Mouse (Mus musculus) heart, postnatal 0 days (tissue): ENCODE measurements around the gene P2ry10b. TPM values are rescaled to one million over a fixed set of nuclear protein-coding genes. Genes with fewer than 3 reads are reported as not detected.

Experiments
- ATAC-seq: fragments of 200-750 bp; cut with Nextera tagmentation; 2 replicates; pipeline ENCODE4 v1.8.0; 2017; ENCODE audit warnings: low read depth, moderate number of reproducible peaks, moderate library complexity; ENCODE audit not compliant: insufficient read depth
- DNase-seq: peaks from one replicate; pipeline ENCODE4 v3.0.0-alpha.2; 2016; ENCODE audit warnings: low spot score
- H3K27ac ChIP-seq: fragments of 300-500 bp; sonication (generic); 2 replicates; pipeline ENCODE4 v1.5.1; 2014; ENCODE audit warnings: low read depth, mild to moderate bottlenecking
- H3K27me3 ChIP-seq: fragments of 300-500 bp; sonication (generic); 2 replicates; pipeline ENCODE4 v1.6.1; 2014; ENCODE audit warnings: low read length, mixed read lengths; ENCODE audit not compliant: control insufficient read depth, insufficient read depth
- H3K36me3 ChIP-seq: fragments of 300-500 bp; sonication (generic); replicated peaks from 2 replicates; pipeline ENCODE4 v1.6.1; 2014; ENCODE audit warnings: low read length, mixed read lengths; ENCODE audit not compliant: control insufficient read depth, insufficient read depth
- H3K4me1 ChIP-seq: fragments of 300-500 bp; sonication (generic); 2 replicates; pipeline ENCODE4 v1.6.1; 2014; ENCODE audit warnings: antibody characterized with exemption; ENCODE audit not compliant: control insufficient read depth, insufficient read depth
- H3K4me2 ChIP-seq: fragments of 300-500 bp; sonication (generic); 2 replicates; pipeline ENCODE4 v1.6.1; 2014; ENCODE audit warnings: low read depth, mild to moderate bottlenecking, low read length, moderate library complexity
- H3K4me3 ChIP-seq: fragments of 300-500 bp; sonication (generic); 2 replicates; pipeline ENCODE4 v1.5.1; 2014; ENCODE audit warnings: low read depth, low read length
- H3K9ac ChIP-seq: fragments of 300-500 bp; sonication (generic); replicated peaks from 2 replicates; pipeline ENCODE4 v1.6.1; 2014; ENCODE audit warnings: low read depth, low read length, mixed read lengths
- H3K9me3 ChIP-seq: fragments of 300-500 bp; sonication (generic); replicated peaks from 2 replicates; pipeline ENCODE4 v1.6.1; 2016; ENCODE audit warnings: low read length; ENCODE audit not compliant: control insufficient read depth
- CTCF ChIP-seq: IDR thresholded peaks from 2 replicates; pipeline ENCODE4 v1.5.1; 2016; ENCODE audit warnings: antibody characterized with exemption, control low read depth, low read depth
- EP300 ChIP-seq: IDR thresholded peaks from 2 replicates; pipeline ENCODE4 v1.6.1; 2016; ENCODE audit warnings: antibody characterized with exemption, low read depth
- WGBS: fragments of 180-500 bp; shearing (Covaris S2); extraction: QIAGEN DNeasy Blood & Tissue Kit; methylation state at CpG from one replicate; pipeline ENCODE4 v1.1.7; 2014; 5-methylcytosine and 5-hydroxymethylcytosine counted together
- polyA plus RNA-seq: library from polyadenylated mRNA; unstranded; fragments of >200 nt; fragmentation: Nextera tagmentation; extraction: Ambion mirVana; gene quantifications from 2 replicates; pipeline ENCODE4 v1.2.1, GENCODE M21; 2015
- total RNA-seq: library from RNA; depleted of rRNA; stranded (reverse); fragments of >200 nt; gene quantifications from 2 replicates; pipeline ENCODE4 v1.2.3, GENCODE M21; 2014; ENCODE audit warnings: low replicate concordance

The P2ry10b gene
- total and polyA plus RNA-seq, 2 experiments from 2014 or later, result 1.1 to 3.8 TPM

DNA sequence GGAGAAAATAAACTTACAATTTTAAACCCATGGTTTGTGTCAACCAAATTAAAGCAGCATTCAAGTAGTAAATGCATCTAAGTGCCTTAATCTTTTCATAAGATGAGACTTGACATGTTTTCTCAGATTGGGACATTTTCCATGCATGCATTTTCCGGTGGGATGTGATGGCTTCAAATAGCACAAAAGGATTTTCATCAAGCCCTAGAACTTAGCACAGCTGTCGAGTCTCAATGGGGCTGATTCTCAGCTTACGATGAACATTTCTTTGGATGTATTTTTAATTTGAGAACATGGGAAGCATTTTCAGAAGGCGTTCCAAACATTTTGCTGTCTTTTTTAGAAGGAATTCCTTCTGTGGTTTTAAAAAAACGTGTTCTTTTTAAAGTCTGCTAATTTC is 1.3 kb downstream of the P2ry10b start:
- H3K4me1 ChIP-seq, result no peaks in the 10 kb centered on the region
- DNase-seq (no peak), ATAC-seq (no peak)
- H3K9ac ChIP-seq, result no peak overlapping the region
- peak overlapping the region; percentile 72 for H3K27ac ChIP-seq
- peak overlapping the region; percentile 26; the same call in 1 of the 2 replicates for H3K4me2 ChIP-seq
- H3K27me3 ChIP-seq, result no peaks in the 10 kb centered on the region
- TF ChIP-seq CTCF (no peak), EP300 (no peak)
- peak overlapping the region; percentile 20; the same call in 1 of the 2 replicates for H3K4me3 ChIP-seq
- H3K9me3 ChIP-seq, result no peaks in the 10 kb centered on the region
- 31% methylated on average over 5 of the region's 5 CpGs for WGBS
- H3K36me3 ChIP-seq, result no peaks in the 10 kb centered on the region

- Histone ChIP-seq H3K4me3 (peak overlapping the region; percentile 33; the same call in 1 of the 2 replicates), H3K4me2 (peak overlapping the region; percentile 40), H3K4me1 (no peaks in the 10 kb centered on the region), H3K27ac (peak overlapping the region; percentile 76), H3K27me3 (no peaks in the 10 kb centered on the region), H3K9me3 (no peaks in the 10 kb centered on the region), H3K36me3 (no peaks in the 10 kb centered on the region), H3K9ac (no peak overlapping the region)
- peak; percentile 58 for ATAC-seq
- 45% methylated on average over 4 of the region's 4 CpGs for whole genome bisulfite sequencing
- peak; percentile 41 for DNase-seq
- TF ChIP-seq EP300 (no peak), CTCF (no peak)
Observed at GRCm38 (mm10) chrX:107150752-107151515, 2.2 kb downstream of the P2ry10b start.

DNA sequence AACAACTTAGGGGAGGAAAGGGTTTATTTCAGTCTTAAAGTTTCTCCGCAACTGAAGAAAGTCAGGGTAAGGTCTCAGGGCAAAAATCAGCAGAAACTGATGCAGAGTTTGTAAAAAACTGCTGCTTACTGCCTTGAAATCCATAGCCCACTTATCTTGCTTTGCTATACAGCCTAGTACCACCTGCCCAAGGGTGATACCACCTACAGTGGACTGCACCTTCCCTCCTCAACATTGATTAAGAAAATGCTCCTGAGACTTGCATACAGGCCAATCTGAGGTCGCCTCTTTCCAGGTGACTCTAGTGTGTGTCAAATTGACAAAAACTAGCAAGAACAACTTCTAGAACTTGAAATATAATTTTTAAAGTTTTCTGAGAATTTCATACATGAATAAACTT is 7.3 kb downstream of the P2ry10b start:
- WGBS, result 60% methylated on average over 2 of the region's 2 CpGs
- ATAC-seq (no peak), DNase-seq (no peak)
- Histone ChIP-seq H3K27ac (no peak overlapping the region), H3K4me2 (no peak overlapping the region), H3K36me3 (no peaks in the 10 kb centered on the region), H3K4me3 (no peak overlapping the region), H3K4me1 (no peaks in the 10 kb centered on the region), H3K27me3 (no peaks in the 10 kb centered on the region), H3K9me3 (no peaks in the 10 kb centered on the region), H3K9ac (no peak overlapping the region)
- no peak for TF ChIP-seq CTCF
- no peak for TF ChIP-seq EP300

GRCm38 (mm10) chrX:107160496-107160895 is 11.8 kb downstream of the P2ry10b start:
- Histone ChIP-seq H3K27ac (no peak overlapping the region), H3K27me3 (no peaks in the 10 kb centered on the region), H3K4me3 (no peak overlapping the region), H3K4me2 (no peak overlapping the region), H3K4me1 (no peaks in the 10 kb centered on the region), H3K36me3 (no peaks in the 10 kb centered on the region), H3K9me3 (no peaks in the 10 kb centered on the region), H3K9ac (no peak overlapping the region)
- ATAC-seq (no peak), DNase-seq (no peak)
- no peak for TF ChIP-seq EP300
- 0 out of 2 replicates have a peak, but pooled peaks have one; percentile 24 for TF ChIP-seq CTCF

DNA sequence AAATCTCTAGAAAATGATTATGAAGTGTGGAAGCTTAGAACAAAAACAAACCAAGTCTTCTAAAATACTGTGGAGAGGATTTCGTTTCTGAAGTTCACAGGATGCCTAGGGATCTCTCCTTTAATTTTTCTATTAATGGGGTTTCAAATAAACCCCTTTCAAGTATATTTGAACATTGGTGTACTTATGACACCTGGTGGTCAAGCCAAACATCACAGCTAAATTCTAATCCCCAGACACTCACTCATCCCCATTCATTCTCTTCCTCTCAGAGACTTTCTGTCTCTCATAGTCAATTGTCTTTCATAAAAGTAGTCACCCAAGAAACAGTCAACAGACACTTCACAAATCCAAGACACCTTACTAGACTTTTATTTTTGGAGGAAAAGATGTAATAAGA is 19.6 kb downstream of the P2ry10b start:
- Histone ChIP-seq H3K27ac (no peak overlapping the region), H3K4me3 (no peak overlapping the region), H3K9ac (no peak overlapping the region), H3K27me3 (no peaks in the 10 kb centered on the region), H3K4me2 (no peak overlapping the region), H3K9me3 (no peaks in the 10 kb centered on the region), H3K36me3 (no peaks in the 10 kb centered on the region), H3K4me1 (no peaks in the 10 kb centered on the region)
- WGBS, result 14% methylated on average over 1 of the region's 1 CpGs
- TF ChIP-seq EP300, result no peak
- TF ChIP-seq CTCF, result peak; percentile 41
- no peak for ATAC-seq
- DNase-seq, result no peak

DNA sequence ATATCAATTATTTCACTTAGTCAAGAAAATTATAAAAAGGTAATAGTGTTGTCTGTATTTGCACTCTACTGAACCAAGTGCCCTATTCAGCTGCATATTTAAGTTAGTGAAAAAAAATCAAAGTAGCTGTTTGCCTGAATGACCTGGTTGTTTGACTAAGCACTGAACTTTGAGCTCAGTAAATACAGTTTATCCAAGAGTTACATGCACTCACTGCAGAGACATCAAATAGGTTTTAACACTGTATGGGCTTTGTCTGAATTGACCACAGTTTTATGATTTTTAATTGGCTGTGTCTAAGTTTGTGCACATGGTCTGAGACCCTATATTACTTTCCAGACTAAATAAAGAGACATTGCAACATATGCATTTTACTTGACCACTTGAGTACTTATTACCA is 20.4 kb downstream of the P2ry10b start:
- Histone ChIP-seq H3K4me2 (no peak overlapping the region), H3K27me3 (no peaks in the 10 kb centered on the region)
- TF ChIP-seq EP300 (no peak), CTCF (no peak)

More for the DNA sequence above, 20.4 kb downstream of the P2ry10b start:
- ATAC-seq (no peak), DNase-seq (no peak)
- Histone ChIP-seq H3K4me1 (no peaks in the 10 kb centered on the region), H3K27ac (no peak overlapping the region), H3K4me3 (no peak overlapping the region), H3K9me3 (no peaks in the 10 kb centered on the region), H3K9ac (no peak overlapping the region), H3K36me3 (no peaks in the 10 kb centered on the region)
